Mouse (Mus musculus) megakaryocyte, embryonic 14.5 days (primary cell): ENCODE measurements around the gene Dnaja1. TPM values are rescaled to one million over a fixed set of nuclear protein-coding genes. Genes with fewer than 3 reads are reported as not detected.
A peak's percentile ranks its signal among the peaks of the same experiment; 100 is the strongest.

Source experiments
- H3K27me3 ChIP-seq: replicated peaks from 2 replicates; pipeline ENCODE3; 2012; ENCODE audit warnings: inconsistent platforms
- H3K36me3 ChIP-seq: replicated peaks from 2 replicates; pipeline ENCODE3; 2012; ENCODE audit warnings: low read length, inconsistent platforms, mixed read lengths
- H3K4me1 ChIP-seq: 2 replicates; pipeline ENCODE4 v1.6.1; 2012; ENCODE audit warnings: inconsistent platforms
- H3K4me3 ChIP-seq: replicated peaks from 2 replicates; pipeline ENCODE3; 2012; ENCODE audit warnings: moderate library complexity, mild to moderate bottlenecking, inconsistent platforms
- H3K9me3 ChIP-seq: 2 replicates; pipeline ENCODE4 v1.6.1; 2012; ENCODE audit warnings: inconsistent platforms
- FLI1 ChIP-seq: IDR thresholded peaks from 2 replicates; pipeline ENCODE4 v1.6.1; 2012; ENCODE audit warnings: low read length, inconsistent platforms, mixed read lengths
- GATA1 ChIP-seq: IDR thresholded peaks from 3 replicates; pipeline ENCODE4 v1.6.1; 2012; ENCODE audit warnings: mixed read lengths, low read length, inconsistent platforms, borderline replicate concordance
- polyA plus RNA-seq: library from polyadenylated mRNA; stranded (reverse); fragments of >175 nt; gene quantifications from 2 replicates; pipeline ENCODE4 v1.2.3, GENCODE M21; 2012; ENCODE audit warnings: low replicate concordance; ENCODE audit not compliant: insufficient read depth

Dnaja1 gene
- polyA plus RNA-seq, 1 experiment = 43.5 TPM

DNA sequence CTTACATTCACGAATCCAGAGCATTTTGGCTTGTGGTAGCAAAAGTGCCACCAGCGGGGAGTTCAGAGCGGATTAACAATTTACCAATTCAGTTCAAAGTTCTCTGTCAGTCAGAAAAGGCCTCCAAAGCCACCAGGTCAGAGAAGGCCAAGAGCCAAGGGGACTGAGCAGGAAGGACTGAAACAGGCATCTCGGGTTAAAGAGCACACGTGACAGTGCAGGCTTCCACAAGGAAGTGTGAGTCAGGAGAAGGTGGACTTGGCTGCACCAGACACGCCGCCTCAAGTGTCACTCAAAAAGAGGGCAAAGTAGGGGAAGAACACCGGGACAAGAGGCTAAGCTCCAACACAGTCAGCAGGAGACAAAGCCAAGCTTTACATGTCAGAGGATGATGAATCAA is 21.7 kb upstream of the Dnaja1 start:
- H3K27me3 ChIP-seq = no peaks in the 10 kb centered on the region
- no peaks in the 10 kb centered on the region for H3K9me3 ChIP-seq
- peaks cover 40% of the 10 kb centered on the region for H3K4me1 ChIP-seq
- peaks cover 33% of the 10 kb centered on the region for H3K36me3 ChIP-seq
- peak overlapping the region; percentile 29 for H3K4me3 ChIP-seq
- TF ChIP-seq FLI1 (no peak), GATA1 (no peak)

DNA sequence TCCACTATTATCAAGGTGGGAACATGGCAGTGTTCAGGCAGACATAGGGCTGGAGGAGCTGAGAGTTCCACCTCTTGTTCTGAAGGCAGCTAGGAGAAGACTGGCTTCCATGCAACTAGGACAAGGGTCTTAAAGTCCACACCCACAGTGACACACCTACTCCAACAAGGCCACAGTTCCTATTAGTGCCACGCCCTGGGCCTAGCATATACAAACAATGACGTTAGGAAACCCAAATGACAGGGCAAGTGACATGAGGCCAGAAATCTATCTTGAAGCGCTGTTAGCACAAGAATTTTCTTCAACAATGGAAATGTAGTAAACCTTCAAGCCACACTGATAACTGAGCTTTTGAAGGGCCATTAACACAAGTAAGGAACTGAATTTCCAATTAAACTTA is 20.2 kb upstream of the Dnaja1 start:
- peak overlapping the region; percentile 97 for H3K4me3 ChIP-seq
- TF ChIP-seq FLI1 (no peak), GATA1 (no peak)
- H3K27me3 ChIP-seq = no peaks in the 10 kb centered on the region
- peaks cover 40% of the 10 kb centered on the region for H3K4me1 ChIP-seq
- no peaks in the 10 kb centered on the region for H3K9me3 ChIP-seq
- peaks cover 18% of the 10 kb centered on the region for H3K36me3 ChIP-seq

DNA sequence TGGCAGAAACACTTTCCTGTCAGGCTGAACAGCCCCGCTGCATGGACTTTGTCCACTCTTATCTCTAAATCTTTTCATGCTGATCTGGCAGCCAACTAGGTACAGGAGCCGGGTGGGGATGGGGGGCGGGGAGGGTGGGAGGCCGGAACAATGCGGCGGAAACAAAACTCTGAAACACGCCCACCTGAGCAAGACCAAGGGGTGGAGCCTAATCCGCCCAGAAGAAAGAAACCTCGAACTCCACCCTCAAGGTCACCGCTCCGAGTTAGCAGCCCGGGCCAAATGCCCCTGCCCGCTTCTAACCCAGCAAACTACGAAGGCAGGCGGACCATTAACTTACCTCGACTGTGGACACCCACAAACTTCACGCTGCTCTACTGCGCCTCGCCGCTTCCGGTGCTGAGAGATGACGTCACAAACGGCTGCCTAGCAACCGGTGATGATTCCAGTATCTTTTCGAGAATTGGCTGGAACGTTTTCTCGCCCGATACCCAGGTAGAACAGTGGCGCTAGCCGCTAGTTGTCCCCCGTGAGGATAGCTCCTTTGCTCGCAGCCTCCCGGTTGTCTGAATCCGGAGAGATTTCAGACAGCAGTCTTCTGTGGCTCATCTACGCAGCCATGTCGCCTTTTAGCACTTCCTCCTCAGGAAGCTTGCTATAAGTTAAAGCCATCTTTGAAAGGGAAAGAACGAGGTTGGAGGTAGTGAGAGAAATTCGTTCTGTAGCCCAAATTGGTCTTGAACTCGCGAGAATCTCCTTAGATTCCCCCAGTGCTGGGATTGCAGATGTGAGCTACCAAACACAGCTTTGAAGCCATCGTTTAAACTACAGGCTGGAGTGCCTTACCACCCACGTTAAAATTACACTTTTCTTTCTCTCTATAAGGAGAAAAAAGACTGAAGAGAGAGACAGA is 18.9 kb upstream of the Dnaja1 start, which contains the start of gene Aptx:
Aptx (minus strand) TSS at position 398 of the 913 bp plus-strand sequence.
- Histone ChIP-seq H3K9me3 (no peaks in the 10 kb centered on the region), H3K27me3 (no peaks in the 10 kb centered on the region), H3K4me1 (peaks cover 40% of the 10 kb centered on the region), H3K4me3 (peak within 1 kb of the TSS; percentile 97), H3K36me3 (peaks cover 10% of the 10 kb centered on the region)
- no peak for TF ChIP-seq GATA1
- no peak for TF ChIP-seq FLI1

DNA sequence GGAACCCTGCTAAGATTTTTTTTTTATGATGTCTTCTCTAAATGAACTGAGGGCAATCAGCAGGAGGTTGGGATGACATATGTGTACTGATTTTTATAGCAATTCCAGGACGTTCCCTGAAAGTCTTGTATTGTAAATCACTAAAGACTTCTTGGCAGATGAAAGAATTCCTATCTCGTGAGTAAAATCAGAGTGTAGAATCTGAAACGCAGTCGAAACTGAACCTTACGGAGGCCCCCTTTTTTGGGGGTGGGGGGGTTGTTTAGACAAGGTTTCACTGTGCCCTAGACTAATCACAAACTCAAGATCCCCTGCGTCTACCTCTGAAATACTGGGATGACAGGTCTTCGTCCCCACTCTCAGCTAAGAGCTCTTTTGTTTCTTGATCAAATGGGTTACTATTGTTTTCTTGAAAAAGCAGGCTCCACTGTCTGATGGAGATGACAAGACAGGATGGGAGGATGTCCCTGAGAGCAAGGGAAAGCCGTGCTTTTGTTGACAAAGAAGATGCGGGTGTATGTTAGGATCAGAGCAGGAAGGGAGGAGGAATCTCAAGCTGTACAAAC is 18.2 kb upstream of the Dnaja1 start:
- Histone ChIP-seq H3K4me3 (peak overlapping the region; percentile 97), H3K36me3 (peaks cover 10% of the 10 kb centered on the region), H3K4me1 (peaks cover 40% of the 10 kb centered on the region), H3K27me3 (no peaks in the 10 kb centered on the region), H3K9me3 (no peaks in the 10 kb centered on the region)
- no peak for TF ChIP-seq GATA1
- no peak for TF ChIP-seq FLI1

DNA sequence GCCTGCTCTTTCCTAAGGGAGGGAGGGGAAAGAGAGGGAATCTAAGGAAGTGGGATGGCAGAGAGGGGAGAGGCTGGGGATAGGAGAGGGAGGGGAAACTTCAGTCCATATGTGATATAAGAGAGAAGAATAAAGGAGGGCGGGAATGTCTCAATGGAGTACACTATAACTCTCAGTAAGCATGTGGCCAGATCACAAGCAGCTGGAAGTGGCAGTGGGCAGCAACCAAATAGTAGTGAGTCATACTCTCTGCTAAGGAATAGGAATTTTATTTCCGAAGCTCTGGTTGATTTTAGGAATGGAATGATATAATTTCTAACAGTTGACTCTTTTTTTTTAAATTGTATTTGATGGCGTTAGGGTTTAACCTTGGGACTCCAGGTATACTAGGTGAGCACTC is 4.8 kb upstream of the Dnaja1 start:
- Histone ChIP-seq H3K27me3 (peaks cover 7% of the 10 kb centered on the region), H3K9me3 (no peaks in the 10 kb centered on the region), H3K36me3 (peaks cover 5% of the 10 kb centered on the region), H3K4me3 (no peak overlapping the region), H3K4me1 (peaks cover 19% of the 10 kb centered on the region)
- TF ChIP-seq FLI1 (no peak), GATA1 (no peak)

DNA sequence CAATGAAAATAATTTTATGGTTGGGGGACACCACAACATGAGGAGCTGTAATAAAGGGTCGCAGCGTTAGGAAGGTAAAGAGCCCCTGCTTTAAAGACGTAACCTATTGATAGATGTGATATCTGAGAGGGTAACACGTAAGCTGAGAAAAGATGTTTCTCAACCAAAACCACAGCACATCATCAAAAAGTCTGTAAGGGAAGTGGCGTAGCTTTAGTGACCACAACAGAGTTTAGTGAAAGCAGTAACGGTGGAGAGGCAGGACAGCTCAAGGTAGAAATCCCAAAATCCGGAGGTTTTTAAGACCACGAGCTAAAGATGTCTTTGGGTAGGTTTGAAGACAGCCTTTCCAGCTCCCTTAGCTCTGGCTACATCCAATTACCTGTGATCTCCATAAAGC is 1.0 kb upstream of the Dnaja1 start:
- no peaks in the 10 kb centered on the region for H3K9me3 ChIP-seq
- H3K27me3 ChIP-seq = no peaks in the 10 kb centered on the region
- peaks cover 36% of the 10 kb centered on the region for H3K4me1 ChIP-seq
- H3K36me3 ChIP-seq = peaks cover 25% of the 10 kb centered on the region
- H3K4me3 ChIP-seq = peak overlapping the region; percentile 97
- TF ChIP-seq GATA1 = no peak
- no peak for TF ChIP-seq FLI1

DNA sequence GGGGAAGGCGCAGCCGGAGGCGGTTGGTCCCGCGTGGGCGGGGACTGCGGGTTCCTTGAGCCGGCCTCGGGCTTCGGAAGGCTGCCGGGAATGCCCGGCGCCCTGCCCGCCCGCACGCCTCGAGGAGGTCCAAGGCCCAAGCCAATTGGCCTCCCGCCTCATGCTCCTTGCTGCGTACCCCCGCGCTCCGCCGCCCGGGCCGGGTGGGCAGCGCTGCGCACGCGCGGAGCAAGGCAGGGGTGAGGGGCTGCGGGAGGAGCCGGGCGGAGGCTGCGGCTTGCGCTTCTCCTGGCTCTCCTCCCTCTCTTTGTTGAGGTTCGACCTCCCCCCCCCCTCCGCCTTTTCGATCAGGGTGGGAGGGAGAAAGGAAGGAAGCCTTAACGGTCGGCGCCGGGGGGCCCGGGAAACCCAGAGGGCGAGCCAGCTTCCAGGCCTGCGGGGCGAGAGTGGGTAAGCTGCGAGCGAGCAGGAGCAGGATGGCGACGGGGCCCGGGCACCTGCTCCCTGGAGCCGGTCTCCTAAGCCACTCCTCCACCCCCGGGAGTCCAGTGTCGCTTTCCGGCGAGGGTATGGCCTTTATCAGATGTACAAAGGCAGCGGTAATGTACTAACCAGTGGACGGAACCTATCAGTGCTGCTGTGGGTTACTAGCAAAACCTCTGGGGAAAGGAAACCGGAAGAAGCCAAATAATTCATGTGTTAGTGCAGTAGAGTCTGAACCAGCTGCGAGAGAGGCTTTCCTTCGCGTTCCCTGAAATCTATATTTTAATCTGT is 924 bp downstream of the Dnaja1 start:
- H3K36me3 ChIP-seq = peaks cover 44% of the 10 kb centered on the region
- H3K27me3 ChIP-seq = no peaks in the 10 kb centered on the region
- H3K4me3 ChIP-seq = peak overlapping the region; percentile 97
- H3K4me1 ChIP-seq = peaks cover 47% of the 10 kb centered on the region
- TF ChIP-seq GATA1 (peak; percentile 38; the same call in 1 of the 3 replicates), FLI1 (no peak)
- no peaks in the 10 kb centered on the region for H3K9me3 ChIP-seq

DNA sequence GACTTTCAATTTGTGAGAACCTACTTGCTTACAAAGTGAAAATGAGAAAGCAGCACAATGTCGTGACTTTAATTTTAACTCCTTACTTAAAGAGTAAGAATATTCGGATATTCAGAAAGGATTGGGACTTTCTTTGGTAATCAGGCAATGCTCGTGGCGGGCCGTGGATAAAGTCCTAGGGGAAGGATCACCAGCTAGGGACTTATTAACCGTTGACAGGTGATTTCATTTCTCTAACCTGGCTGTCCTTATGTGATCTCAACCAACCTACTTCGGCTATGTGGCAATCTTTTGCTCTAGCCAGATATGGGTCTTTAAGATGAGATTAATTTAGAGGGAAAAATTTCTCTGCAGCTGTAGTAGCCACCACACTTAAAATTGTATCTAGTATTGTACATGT is 3.2 kb downstream of the Dnaja1 start:
- H3K36me3 ChIP-seq = peaks cover 61% of the 10 kb centered on the region
- no peaks in the 10 kb centered on the region for H3K27me3 ChIP-seq
- H3K4me1 ChIP-seq = peaks cover 47% of the 10 kb centered on the region
- no peak overlapping the region for H3K4me3 ChIP-seq
- no peak for TF ChIP-seq FLI1
- TF ChIP-seq GATA1 = no peak
- no peaks in the 10 kb centered on the region for H3K9me3 ChIP-seq

DNA sequence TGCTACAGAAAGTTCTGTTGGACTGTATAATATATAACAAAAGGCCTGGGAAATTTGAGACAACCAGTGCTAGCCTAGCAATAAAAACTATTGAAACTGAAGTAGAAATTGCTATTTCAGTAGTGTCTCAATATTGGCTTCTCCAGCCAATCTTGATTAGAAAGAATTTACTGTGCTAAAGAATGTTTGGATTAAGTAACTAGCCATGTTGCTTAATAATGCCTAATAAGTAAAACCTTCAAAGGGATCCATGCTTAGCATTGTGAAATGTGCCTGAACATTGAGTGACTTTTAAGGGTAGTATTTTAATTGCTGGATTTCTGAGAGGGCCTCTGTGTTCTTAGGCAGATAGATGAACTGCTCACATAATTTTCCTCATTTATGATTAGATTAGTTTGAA is 3.6 kb downstream of the Dnaja1 start:
- TF ChIP-seq GATA1 = no peak
- TF ChIP-seq FLI1 = no peak
- Histone ChIP-seq H3K4me1 (peaks cover 45% of the 10 kb centered on the region), H3K4me3 (no peak overlapping the region), H3K36me3 (peaks cover 65% of the 10 kb centered on the region), H3K27me3 (no peaks in the 10 kb centered on the region), H3K9me3 (no peaks in the 10 kb centered on the region)

DNA sequence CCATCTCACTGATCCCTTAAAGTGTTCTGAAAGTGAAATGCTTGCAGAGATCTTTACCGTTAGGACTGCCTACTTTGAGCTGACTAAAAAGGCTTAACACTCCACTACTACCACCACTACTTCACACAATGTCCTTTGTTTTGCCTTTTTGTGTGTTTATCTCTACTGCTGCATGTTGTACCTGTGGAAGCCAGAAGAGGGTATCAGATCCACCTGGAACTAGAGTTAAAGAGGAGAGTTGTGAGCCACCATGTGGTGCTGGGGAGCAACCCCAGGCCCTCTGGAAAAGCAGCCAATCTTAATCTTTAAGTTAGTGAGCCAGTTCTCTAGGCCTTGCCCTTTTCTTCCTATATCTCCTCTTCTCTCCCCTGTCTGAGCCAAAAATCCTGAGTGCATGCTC is 5.3 kb downstream of the Dnaja1 start:
- Histone ChIP-seq H3K4me1 (peaks cover 34% of the 10 kb centered on the region), H3K4me3 (no peak overlapping the region), H3K27me3 (no peaks in the 10 kb centered on the region), H3K9me3 (no peaks in the 10 kb centered on the region), H3K36me3 (peaks cover 82% of the 10 kb centered on the region)
- TF ChIP-seq FLI1 = no peak
- TF ChIP-seq GATA1 = no peak
